Mouse (Mus musculus) ZHBTc4 (cell line): ENCODE measurements around the gene Acvr1b.

ENCODE experiments used
- DNase-seq: peaks from one replicate; pipeline ENCODE4 v3.0.0-alpha.2; 2011; ENCODE audit warnings: low read depth, low spot score

Acvr1b gene

GRCm38 (mm10) chr15:101196961-101197360 lies 23.1 kb downstream of the Acvr1b start:
- no peak for DNase-seq

GRCm38 (mm10) chr15:101197497-101198179 lies 23.8 kb downstream of the Acvr1b start:
- no peak for DNase-seq

- peak; percentile 85 for DNase-seq
These were observed 24.4 kb downstream of the Acvr1b start for GRCm38 (mm10) chr15:101198218-101198617.

- peak; percentile 72 for DNase-seq
These were observed 25.0 kb downstream of the Acvr1b start for GRCm38 (mm10) chr15:101198850-101199249.

GRCm38 (mm10) chr15:101200777-101201295 lies 27.0 kb downstream of the Acvr1b start:
- peak; percentile 65 for DNase-seq

GRCm38 (mm10) chr15:101201414-101201813 lies 27.5 kb downstream of the Acvr1b start:
- DNase-seq = no peak

- DNase-seq = no peak
These were observed 29.8 kb downstream of the Acvr1b start for GRCm38 (mm10) chr15:101203673-101204072.

GRCm38 (mm10) chr15:101204781-101205180 lies 30.9 kb downstream of the Acvr1b start:
- DNase-seq = no peak

GRCm38 (mm10) chr15:101210228-101210627 lies 36.4 kb downstream of the Acvr1b start:
- DNase-seq = peak; percentile 84

GRCm38 (mm10) chr15:101210998-101211613 lies 37.2 kb downstream of the Acvr1b start:
- DNase-seq = no peak

- no peak for DNase-seq
These were observed 38.6 kb downstream of the Acvr1b start for GRCm38 (mm10) chr15:101212435-101212834.

GRCm38 (mm10) chr15:101215136-101215535 lies 41.3 kb downstream of the Acvr1b start:
- no peak for DNase-seq

GRCm38 (mm10) chr15:101216036-101216435 lies 42.2 kb downstream of the Acvr1b start:
- DNase-seq = no peak

- DNase-seq = no peak
These were observed 47.0 kb downstream of the Acvr1b start for GRCm38 (mm10) chr15:101220905-101221297.

- peak; percentile 95 for DNase-seq
These were observed 47.6 kb downstream of the Acvr1b start for GRCm38 (mm10) chr15:101221298-101222104.

- DNase-seq = no peak
These were observed 49.1 kb downstream of the Acvr1b start for GRCm38 (mm10) chr15:101222897-101223482.

- DNase-seq = no peak
These were observed 49.7 kb downstream of the Acvr1b start for GRCm38 (mm10) chr15:101223596-101223995.

GRCm38 (mm10) chr15:101224006-101224906 lies 50.4 kb downstream of the Acvr1b start, which contains the start of gene Grasp:
Gene Grasp, plus strand, starts transcription at chr15:101224188.
- peak; percentile 92 for DNase-seq

GRCm38 (mm10) chr15:101224977-101225376 lies 51.1 kb downstream of the Acvr1b start:
- no peak for DNase-seq

- DNase-seq = peak; percentile 63
These were observed 54.1 kb downstream of the Acvr1b start for GRCm38 (mm10) chr15:101227971-101228370.
